Mouse (Mus musculus) layer of hippocampus, adult 11-12 months (tissue): ENCODE data around the gene Tal1.

Experiments used
- DNase-seq: peaks from one replicate; pipeline ENCODE4 v3.0.0; 2022; ENCODE audit warnings: low spot score

Gene Tal1

DNA sequence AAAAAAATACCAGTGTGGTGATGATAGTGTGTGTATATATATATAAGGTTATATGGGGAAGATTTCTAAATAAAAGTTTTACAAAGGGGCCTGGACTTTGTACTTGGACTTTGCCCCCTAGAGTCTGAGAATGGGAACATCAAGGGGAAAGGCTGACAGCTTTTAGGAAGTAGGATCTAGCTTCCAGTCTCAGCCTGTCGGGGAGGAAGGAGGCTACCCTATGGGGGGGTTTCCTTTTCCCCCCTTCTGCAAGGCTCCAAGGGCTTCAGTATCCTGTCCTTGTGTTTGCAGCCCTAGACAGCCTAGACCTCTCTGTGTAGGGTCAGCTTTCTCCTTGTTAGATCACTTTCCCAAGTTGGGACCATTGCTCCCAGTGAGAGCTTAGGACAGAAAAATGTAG lies 15.4 kb downstream of the Tal1 start:
- DNase-seq, result no peak

DNA sequence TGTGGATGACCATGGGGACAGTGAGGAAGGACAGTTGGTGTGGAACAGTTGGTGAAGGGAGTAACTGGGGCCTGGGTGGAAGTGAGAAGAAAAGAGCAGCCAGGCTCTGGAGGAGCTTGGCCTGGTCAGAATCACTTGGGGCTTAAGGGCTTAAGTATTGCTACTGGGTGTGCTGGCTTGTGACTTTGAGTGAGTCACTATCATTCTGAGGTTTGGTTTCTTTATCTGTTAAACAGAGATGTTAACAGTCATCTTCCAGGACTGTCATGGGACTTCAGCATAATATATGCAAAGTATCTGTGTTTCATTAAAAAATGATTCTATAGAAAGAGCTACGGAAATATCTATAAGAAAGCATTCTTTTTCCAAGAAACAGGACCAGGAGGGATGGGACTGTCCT lies 18.6 kb downstream of the Tal1 start:
- no peak for DNase-seq

DNA sequence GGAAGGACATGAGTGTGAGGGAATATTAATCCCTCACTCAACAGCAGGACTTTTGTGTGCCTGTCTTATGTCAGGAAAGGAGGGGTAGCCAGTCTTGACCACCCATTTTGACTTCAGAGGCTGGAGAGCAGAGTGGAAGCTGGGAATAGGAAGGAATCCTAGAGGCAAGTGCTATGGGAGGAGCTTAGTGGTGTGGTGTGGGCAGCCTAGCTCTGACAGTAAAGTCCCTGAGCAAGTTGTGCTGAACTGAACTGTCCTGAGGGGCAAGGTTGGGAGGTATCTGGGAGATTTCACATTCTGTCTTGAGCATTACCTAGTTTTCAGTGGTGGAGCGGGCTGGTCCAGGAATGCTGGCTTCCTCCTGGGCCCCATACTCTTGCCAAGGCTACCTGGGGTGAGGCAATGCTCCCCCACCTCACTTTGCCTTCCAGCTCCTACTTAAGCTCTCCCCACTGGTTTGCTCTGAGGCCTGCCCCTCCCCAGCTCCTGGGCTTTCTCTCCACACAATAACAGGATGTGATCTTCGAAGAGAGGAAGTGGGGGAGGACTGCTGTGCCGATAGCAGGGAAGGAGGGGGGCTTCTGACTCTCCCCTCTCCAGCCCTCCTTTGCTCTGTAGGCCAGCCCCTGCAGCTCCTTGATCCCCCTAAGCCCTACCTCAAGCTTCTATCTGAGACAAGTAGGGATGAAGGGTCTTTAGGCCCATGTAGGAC lies 19.1 kb downstream of the Tal1 start:
- DNase-seq, result no peak

DNA sequence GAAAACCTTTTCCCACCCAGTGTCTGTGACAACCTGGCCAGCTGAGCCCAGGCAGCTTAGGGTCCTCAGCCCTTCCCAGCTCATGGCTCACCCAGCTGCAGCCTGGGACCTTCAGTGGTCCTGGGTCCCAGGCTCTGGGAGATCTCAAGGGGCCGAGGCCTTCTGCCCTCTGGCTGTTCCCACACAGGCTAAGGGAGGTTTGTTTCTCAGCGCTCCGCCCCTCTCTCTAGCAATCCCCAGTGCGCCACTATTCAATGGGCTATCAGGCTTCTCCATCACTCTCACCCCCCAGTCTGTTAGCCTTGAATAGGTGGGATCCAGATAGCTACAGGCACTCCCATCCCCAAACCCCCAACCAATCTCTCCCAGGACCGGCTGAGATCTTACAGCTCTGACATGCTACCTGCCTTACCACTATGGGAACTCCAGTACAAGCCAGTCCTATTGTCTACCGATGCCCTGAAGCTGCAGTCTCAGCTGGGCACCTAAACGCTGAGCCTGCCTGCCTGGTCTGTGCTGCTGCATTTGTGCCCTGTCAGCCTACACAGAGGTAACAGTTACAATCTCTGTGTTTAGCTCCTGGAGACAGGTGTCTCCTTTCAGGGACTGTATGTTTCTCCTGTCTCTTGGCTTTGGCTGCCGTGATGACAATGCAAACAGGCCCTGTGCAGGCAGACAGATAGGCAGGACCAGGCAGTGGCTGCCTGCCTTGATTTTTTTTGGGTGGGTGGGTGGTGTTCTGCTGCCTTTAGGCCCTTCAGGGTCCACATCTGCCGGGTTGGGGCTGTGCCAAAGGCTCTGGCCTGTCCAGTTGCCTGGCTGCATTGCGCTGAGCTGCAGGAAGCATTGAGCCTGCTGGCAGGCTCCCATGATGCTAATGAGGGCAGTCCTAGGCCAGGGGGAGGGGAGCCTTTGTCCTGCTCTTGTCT lies 22.9 kb downstream of the Tal1 start:
- DNase-seq, result no peak

DNA sequence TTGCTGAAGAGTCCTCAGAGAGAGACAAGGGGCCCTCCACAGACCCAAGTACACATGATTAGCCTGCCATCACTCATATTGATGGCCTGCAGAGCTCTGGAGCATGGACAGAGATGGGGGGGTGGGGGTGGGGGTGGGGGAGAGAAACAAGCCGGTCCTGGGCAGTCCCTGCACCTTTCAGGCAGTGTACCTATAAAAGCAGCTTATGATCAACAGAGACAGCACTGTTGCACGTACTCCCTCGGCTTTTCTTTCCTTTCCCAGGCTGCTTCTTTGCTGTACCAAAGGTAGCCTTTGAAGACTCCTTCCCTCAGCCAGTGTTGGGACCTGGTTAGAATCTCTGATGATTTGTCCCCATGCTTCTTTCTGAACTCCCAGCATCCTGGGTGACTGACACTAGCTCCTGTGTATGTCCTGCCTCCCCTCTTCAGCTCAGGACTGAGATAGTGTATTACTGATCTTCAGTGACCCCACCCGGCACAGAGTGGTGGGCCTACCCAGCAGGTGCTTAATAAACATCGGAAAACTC lies 23.7 kb downstream of the Tal1 start:
- DNase-seq, result no peak

DNA sequence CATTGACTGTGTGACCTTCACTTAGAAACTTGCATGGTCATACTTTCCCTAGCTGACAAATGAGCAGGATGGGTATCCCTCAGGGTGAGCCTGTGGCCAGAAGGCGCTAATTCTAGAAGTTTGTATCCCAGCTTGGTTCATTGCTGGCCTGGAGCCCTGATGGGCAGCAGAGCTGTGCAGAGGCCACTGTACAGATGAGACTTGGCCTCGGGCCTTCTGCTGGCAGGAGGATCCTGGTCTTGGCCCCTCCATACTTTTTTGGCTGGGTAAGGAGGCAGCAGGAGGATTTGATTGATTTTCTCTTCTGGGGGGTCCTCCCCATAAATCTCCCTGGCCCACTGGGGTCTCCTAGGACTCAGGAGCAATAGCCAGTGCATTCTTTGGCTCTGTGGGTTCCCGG lies 26.8 kb downstream of the Tal1 start:
- no peak for DNase-seq

DNA sequence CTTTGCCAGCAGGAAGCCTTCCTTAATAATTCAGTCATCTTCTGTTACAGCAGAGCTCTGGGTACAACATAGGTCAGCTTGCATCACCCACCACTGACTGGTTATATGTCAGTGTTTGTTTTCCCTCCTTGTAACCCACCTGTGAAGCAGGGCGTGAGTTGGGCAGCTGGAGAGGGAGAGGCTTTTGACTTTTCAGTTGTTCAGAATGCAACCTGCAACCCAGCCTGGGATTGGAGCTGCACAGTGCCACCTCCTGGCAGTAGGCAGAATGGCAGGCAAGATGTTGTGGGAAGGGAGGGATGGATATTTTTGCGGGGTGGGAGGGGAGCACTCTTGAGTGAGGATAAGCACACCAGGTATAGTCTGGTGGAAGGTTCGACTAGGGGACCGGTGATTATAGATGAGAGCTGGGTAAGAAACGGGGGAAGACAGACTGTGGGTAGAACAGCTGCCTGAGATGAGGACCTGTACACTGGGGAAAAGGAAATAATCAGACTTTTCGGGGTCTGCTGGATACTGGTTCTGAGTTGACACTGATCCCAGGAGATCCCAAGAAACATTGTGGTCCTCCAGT lies 29.4 kb downstream of the Tal1 start:
- peak; percentile 32 for DNase-seq

DNA sequence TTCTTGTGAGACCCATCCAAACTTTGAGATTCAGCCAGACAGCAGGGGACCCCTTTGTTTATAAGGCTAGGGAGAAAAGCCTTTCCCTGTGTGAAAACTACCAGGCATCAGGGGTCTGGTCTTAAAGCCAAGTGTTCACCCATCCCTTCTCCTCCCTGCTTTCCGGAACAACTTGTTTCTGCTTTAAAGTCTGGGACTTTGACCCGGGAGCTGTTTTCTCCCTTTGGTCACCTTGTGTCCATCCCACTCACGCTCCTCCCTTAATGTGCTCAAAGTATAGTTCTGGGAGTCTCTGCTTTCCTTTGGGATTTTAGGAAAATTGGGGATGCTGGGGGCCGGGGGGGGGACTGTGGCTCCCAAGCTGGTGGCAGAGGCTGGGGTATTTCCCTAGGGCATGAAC lies 30.0 kb downstream of the Tal1 start:
- DNase-seq, result no peak

DNA sequence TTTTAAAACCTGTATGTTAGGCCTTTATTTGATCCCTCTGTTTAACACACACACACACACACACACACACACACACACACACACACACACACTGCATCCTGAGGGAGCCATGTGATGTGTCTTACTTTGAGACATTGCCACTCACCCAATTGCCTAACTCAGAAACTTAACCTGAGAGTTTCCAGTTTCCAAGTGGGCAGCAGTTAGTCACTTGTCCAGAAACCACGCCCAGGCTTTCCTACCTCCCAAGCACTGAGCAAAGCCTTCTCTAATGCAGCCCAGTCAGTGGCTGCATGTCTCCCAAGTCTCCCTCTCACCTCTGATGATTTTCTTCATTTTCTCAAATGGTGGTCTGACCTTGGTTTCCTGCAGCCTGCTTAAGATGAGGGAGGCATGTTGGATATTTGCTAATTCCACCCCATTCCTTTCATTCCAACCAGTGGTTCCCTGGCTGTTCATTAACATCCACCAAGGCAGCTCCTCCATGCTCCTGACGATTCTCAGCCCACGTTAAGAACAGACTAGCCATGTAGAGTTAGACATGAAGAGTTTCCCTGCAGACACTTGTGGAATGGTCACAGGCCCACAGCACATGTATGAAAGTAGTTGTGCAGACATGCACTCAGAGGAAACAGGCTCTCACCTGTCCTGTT lies 30.7 kb downstream of the Tal1 start:
- no peak for DNase-seq

DNA sequence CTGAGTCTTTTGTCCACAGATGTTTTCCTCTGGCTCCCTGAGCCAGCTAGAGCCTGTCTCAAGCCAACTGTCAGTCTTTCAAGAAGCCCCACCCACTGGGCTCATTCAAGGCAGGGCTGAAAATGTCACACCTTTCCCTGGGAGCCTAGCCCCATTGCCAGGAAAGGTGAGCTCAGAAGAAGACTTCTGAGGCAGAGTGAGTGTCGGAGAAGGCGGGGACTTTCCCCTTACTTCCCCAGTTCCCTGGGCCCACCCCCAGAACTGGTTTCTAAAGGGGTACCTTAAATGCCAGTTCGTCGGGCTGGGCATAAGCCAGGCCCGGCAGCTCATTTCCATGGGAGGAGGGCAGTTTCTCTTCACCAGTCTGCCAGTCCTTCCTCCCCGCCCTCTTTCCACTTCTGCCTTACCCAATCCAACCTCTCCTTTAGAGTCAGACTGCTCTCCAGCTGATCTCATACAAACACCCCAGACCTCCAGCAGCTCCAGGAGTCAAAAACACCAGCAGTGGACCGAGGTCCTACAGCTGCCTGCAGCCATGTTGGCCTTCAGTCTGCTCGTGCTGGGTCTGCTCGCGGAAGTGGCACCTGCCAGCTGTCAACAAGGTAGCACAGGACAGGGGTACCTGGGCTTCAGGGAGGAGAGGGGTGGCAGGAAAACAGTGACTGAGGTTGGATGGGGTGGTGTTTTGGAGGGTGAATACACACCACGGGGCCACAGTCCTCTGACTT lies 32.5 kb downstream of the Tal1 start, which contains the start of gene Pdzk1ip1:
Pdzk1ip1 (plus strand) TSS at position 98 of the 728 bp plus-strand sequence.
- DNase-seq, result no peak

DNA sequence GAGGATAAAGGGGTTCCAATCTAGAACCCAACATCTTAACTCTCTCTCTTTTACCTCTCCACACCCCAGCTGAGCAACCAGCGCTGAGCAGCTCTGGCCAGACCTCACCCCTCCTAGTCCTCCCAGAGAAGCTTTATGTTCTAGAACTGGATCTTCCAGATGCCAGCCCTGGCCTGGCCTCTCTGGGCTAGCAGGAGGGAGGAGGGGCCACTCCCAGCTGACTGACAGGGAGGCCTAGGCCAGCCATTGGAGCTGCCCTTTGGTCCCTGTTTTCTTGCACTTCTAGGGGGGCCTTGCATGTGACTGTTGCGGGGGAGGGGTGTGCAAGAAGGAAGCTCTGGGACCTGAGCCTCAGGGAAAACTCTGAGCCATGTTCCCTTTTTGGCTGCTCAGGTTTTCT lies 34.4 kb downstream of the Tal1 start:
- no peak for DNase-seq

DNA sequence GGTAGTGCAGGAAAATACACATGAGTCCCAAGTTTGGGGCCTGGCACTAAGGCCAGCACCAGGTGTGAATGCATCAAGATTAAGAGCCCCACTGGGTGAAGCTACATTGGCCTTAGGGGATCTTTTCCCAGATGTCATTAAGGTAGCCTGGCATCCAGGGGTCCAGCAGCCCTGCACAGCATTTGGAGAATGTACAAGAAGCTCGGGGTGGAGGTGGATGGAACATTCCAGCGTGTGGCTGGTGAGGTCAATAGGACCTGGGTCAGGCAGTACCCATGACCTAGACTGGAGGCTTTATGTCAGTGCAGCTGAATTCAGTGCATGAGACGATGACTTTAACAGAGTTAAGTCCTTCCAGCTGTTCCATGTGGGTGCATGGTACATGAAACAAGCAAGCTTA lies 35.6 kb downstream of the Tal1 start:
- DNase-seq, result no peak

DNA sequence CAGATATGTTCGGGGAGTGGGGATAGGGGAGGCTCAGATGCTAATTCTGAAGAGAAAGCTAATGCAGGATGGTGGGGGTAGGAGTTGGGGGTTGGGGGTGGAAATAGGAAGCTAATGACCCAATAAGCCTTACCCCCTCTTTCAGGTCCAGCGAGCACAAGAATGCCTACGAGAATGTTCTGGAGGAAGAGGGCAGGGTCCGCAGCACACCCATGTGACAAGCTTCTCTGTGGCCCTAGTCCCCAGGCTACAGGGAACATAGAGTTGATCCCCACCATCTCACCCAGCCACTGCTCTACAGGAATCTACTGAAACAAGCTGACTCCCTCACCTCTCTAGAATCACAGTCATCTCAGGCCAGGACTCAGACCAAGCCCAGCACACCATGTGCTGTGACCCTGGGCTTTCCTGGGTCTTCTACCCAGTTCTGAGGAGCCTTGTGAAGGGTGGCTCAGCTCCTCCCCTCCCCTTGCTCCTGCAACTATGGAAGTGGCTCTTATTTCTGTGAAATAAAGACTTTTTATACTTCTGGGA lies 37.2 kb downstream of the Tal1 start:
- no peak for DNase-seq

DNA sequence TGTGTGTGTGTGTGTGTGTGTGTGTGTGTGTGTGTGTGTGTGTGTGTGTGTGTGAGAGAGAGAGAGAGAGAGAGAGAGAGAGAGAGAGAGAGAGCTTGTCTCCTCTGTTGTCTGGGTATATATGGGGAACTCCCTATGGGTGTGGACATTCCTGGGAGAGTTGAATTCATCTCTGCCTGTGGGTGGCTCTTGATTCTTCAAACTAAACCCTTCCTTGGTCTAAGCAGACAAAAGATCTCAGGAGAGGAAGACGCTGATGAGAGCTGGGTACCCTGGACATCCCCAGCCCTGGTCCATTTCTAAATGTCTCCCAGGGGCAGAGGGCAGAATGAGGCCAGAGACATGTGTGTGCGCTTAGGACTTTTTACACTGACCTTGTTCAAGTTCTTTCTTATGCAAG lies 37.8 kb downstream of the Tal1 start:
- DNase-seq, result no peak

DNA sequence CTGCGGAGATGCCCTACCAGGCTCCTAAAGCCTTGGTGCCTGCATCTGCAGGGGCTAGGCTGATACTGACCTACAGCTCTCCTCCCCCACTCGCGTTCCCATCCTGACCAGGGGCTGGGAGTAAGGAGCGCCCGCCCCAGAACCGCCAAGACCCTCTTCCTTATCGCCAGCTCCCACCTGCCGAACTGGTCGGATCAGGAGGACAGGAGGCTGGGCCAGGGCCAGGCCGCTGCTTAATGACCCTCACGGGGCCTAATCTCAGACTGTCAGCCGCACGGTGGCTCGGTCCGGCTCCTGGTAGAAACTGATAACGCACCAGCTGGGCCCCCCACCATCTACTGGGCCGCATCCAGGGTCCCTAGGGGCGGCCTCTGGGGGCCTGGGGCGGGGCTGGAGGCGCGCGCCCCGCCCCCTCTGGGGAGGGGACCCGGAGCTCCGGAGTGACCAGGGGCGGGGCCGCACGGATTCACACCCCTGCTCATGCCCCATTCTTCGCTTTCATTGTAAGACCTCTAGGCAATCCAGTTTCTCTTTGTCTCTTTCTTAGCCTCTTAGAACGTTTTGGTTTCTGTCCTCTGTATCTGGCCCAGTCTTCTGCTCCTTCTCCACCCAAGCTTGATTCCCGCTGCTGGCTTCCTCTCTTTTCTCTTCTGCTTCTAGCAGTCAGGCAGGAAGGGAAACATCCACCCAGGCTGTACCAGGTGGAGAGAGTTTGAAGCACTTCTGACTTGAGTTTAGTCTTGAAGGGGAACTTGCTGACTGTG lies 39.6 kb downstream of the Tal1 start:
- no peak for DNase-seq

DNA sequence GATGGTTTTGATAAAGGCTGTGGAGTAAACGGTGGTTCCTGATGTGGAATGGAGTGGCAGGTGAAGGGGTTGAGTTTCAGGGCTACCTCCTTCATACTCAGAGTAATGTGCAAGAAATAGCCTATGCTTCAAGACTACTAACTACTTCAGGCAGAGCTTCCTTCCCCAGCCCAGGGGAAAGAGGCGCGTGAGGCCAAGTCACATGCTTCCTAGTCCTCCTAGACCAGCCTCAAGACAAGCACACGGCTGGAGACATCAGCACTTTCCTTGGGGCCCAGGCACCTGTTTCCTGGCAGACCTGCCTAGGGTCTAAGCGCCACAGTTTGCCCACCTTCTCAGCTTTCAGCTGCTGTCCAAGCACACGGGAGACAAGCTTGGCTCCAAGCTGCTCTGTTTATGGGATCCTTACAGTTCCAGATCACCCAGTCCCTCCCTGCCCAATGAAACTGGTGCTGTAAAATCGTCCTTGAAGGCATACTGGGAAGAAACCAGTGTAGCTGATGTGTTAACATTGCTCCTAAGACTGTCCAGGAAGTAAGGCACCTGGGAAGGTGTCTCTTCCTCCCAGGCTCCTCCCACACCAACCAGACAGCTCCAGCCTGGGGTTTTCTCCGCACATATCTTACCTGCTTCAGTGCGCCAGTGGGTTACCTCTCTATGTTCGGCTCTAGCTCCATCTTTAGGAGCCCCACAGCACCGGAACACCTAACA lies 40.4 kb downstream of the Tal1 start:
- no peak for DNase-seq

DNA sequence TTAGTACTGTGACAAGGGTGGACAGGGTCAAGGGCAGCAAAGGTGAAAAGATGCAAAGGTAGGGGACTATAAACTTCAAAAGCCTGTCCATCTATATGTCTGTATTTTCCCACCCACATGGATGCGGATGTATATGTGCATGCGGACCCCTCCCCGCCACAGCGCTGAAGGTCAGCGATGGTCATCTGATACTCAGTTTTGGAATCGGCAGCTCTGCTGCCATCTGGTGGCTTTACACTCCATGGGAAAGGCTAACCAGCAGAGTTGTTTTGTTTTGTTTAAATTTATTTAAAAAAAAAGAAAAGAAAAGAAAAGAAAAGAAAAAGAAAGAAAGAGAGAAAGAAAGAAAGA lies 40.9 kb downstream of the Tal1 start:
- peak; percentile 37 for DNase-seq

DNA sequence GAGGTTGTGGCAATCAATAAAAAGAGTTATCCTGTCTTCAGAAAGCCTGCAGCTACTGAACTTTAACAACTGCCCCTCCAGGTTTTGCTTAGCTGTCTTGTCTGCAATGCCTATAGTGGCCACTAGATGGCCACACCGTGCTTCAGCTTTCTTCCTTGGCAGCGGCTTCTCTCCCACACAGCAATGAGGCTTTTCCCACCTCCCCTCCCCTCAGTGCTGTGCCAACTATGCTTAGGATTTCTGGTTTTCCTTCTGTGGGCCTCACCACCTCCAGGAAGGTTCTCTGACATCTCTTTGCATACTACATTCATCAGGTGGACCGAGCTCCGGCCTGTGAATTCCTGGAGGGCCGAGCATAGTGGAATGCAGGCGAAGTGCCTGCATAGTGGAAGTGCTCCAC lies 45.5 kb downstream of the Tal1 start:
- peak; percentile 76 for DNase-seq

DNA sequence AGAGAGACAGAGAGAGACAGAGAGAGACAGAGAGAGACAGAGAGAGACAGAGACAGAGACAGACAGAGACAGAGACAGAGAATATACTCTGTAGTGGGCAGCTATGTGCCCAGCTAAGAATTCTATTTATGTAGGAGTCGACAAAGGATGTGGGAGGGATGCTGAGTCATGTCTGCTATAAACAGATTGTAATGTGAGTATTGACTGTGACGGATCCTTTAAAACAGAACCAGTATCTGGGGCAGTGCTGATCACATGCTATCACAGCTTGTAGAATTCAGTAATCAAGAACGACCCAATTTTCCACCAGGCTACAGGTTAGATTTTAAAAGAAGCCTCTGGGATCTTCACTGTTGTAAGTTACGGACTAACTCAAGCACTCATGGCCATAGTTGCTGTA lies 47.3 kb downstream of the Tal1 start:
- DNase-seq, result no peak

DNA sequence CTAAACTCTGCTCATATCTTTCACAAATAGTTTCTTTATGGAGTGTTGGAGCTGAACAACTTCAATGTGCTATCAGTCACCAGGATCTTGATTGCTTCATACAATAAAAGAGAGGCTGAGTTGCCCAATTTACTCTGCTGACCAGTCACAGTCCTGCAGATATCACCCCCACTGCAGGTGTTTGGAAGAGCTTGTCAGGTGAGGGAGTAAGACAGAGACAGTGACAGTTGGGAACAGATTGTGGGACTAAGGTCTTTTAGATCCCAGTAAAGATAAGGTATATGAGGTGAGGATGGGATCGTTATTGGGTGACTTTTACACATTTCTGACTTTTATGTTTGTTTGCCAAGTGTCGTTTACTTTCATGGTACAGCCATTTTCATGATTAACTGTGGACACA lies 54.9 kb downstream of the Tal1 start:
- DNase-seq, result no peak
